Mouse (Mus musculus) neutrophil, adult 5-6 weeks (primary cell): Measurements from ENCODE around the gene Slc43a2. TPM values are rescaled to one million over a fixed set of nuclear protein-coding genes. Genes with fewer than 3 reads are reported as not detected.
A peak's percentile ranks its signal among the peaks of the same experiment; 100 is the strongest.

ENCODE experiments used
- ATAC-seq: fragments of 151-379, 151-347 bp; 2 replicates; pipeline ENCODE4 v1.8.0; 2017; ENCODE audit warnings: mild to moderate bottlenecking, moderate TSS enrichment; ENCODE audit not compliant: insufficient number of reproducible peaks, poor library complexity, low FRiP score, severe bottlenecking; ENCODE audit errors: extremely low read depth
- total RNA-seq: library from RNA; stranded (forward); fragments of 200-1000 nt; gene quantifications from 2 replicates; pipeline ENCODE4 v1.2.3, GENCODE M21; 2017

Slc43a2 gene
- total RNA-seq, 1 experiment from 2014 or later = 48.4 TPM

DNA sequence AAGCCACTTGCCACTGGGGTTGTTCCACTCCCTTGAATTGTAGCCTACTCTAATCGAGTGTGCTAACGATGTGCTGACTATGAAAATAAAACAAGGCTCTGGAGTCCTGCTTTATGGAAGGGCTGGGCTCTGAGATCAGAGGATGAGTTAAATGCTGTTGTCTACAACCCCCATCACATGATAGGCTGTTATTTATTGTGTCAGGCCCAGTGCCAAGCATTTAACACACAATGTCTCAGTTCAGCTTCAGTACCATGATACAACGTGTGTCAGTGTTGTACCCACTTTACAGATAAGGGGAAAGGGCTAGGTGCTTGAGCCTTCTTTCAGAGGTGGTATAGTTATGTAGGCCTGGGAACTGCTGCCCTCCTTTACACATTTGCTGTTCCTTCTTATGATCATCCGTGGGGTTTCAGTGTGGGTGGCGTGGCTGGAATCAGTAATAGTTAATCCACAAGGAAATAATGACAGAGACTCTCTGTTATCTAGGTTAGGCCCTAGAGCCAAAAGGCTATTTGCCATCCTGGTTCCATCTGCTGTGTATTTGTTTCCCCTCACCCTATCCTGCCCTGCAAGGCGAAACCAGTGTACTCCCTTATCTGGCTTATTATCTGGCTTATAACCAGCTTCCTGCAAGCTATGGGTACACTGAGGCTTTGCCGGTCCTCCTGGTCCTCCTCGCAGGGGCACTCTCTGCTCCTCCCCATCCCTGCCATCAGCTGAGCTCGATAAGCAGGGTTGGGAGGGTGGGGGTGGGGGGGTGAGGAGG lies 36.0 kb downstream of the Slc43a2 start:
- no peak for ATAC-seq

DNA sequence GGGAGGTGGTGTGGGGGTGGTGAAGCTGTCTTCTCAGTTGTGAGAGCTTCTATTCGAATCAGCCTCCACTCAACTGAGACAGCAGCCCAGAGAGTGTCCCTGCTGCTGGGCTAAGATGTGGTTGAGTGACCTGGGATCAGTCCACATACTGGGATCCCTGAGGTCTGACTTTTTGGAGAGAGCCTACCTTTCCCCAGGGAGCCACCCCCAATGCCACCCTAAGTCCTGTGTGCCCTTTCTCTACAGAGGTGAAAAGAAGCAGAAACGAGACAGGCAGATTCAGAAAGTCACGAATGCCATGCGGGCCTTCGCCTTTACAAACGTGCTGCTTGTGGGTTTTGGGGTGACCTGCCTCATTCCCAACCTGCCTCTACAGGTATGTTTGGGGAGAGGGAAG lies 36.6 kb downstream of the Slc43a2 start:
- no peak for ATAC-seq

DNA sequence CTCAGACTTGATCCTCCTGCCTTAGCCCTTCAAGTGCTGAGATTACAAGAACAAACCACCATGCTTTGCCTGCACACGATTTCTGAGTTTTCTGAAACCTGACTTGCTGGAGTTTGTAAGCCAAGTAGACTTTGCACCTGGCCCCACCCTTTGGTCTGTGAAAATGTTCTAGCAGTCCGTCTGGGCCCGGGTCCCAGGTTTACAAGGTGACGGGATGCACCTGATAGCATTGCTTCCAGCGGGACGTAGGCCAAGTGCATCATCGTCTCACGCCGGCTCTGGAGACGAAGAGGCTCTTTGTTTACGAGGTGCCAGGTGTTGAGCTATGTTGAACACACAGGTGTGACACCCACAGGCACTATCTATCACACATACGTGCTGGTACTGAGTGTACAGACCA lies 37.5 kb downstream of the Slc43a2 start:
- no peak for ATAC-seq

DNA sequence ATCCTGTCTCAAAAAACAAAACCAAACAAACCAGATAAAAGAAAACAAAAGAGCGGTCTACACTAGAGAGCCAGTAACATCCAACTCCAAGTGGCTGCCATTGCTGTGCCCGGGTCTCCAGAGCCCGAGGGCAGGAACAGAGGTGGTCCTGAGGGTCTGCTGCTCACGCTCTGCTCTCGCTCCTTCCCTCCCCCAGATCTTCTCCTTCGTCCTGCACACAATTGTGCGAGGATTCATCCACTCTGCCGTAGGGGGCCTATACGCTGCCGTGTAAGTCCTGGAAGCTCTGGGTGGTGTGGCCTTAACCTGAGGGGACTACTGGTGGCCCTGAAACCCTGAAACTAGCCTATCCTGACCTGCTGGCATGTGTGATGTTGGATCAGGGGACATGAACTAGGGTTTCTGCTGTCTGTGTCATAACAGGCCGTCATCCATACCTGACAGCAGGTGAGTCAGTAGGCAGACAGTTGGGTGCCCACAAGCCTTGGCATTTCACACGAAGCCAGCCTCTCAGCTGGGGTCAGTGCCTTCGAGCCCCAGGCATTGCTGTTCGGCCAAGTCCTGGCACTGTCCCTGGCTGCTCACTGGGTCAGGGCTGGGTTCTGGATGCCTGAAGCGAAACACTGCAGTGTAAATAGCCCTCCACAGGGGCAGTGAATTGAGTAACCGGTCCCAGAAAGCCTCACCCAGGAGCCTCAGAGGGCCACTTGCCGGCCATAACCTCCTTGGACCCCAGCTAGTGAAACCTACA lies 39.1 kb downstream of the Slc43a2 start:
- ATAC-seq = no peak

DNA sequence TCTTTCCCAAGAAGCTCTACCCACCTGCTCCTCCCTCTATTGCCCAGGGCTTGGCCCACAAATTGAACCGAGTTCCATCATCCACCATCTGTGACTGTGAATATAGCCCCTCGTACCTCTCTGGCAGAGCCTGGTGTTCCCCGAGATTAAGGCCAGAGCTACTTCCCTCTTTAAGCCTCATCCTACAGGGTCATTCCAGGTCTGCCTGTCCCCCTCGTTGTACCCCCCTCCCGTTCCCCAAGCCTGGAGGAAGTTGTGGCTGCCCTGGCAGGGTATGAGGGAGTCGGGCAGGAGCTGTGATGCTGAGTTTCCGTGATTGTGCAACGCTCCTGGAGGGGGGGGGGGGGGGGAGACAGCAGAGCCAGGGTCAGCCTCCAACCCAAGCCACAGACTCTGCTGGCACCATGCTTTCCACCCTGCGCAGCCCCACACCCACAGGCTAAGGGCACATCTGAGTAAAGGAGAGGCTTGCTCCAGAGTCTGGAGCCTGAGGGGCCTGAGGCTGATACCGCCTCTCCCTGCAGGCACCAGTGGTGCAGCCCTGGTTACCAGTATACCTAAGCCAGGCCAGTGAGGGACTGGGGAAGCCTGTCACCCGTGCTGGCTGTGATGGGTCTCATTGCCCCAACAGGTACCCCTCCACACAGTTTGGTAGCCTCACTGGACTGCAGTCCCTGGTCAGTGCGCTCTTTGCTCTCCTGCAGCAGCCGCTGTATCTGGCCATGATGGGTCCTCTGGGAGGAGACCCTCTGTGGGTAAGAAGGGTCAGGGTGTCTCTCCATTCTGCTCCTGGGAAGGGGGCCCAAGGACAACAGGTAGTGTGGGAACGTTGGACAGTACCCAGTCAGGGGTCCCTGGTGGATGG lies 39.9 kb downstream of the Slc43a2 start:
- ATAC-seq = peak; percentile 51

DNA sequence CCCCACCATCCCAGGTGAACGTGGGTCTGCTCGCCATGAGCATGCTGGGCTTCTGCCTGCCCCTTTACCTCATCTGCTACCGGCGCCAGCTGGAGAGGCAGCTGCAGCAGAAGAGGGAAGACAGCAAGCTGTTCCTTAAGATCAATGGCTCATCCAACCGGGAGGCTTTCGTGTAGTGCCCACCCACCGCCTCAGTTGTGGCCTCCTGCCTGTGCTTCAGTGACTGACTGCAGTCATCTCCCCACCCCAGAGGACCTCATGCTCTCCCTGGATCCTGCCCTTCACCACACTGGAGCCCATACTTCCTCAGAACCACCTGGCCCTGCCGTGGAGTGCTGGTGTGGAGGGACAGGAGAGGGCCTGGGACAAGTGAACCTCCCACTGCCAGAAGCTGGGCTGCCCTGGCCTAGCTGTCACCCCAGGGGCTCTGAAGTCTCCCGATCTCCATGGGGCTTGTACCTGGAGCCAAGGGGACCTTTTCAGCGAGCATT lies 40.9 kb downstream of the Slc43a2 start:
- no peak for ATAC-seq

DNA sequence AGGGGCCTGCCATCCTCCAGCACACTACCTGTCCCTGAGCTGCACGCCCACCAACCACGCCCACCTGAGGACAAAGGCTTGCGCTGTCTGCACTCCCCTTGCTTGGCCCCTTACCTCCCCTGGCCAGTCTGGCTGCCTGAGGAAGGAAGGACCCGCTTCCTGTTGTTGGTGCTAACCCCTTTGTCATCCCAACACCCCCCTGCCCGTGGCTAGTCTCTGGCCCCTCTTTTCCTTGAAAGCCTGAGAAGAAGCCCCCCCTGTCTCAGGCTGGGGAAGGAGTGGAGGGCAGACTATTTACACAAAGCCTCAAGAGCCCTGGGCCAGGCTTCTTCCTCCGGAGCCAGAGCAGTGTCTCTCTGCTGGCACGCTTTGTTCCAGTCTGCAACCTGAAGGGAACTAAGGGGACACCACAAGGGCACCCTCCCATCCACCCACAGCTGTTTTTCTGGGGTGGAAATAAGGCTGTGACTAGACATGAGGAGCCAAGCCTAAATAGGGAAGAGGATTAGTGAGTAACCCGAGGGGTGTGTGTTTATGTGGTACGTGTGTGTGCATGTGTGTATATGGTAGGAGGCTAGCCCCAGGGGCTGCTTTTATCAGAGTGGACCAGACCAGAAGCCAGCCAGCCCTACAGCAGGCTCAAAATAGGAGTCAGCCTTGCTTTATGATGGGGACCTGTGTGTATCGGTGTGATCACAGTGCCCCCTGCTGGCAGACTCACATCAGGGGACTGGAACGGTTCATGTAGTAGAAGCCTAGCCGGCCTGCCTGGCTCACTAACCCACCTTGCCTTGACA lies 41.6 kb downstream of the Slc43a2 start:
- peak; percentile 74 for ATAC-seq

DNA sequence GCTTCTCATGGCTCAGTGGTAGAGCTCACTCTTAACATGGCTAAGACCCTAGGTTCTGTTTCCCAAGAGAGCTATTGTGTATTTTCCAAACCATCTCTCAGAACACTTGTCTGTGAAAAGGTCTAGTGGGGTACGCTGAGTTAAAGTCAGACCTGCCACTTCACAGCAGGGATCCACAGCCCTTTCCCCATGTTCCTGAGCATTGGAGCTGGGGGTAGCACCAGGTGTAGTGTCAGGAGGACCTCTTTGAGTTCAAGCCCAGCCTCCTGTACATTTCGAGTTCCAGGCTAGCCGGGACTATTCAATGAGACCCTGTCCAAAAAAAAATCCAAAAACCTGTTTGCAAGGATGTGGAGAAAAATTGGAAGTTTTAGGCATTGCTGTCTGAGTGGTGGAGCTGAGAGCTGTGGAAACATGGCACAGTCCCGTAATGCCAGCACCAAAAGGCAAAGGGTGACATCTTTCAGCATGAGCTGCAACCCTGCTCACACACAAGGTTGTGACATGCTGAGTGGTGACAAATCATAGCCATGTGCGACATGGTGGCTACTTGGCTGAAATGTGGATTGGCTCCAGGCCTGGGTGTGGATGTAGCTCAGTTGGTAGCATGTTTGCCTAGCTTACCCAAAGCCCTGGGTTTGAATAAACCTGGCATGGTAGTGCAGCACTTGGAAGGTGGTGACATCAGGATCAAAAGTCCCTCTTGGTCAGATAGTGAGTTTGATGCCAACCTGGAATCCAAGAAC lies 43.1 kb downstream of the Slc43a2 start:
- ATAC-seq = no peak

DNA sequence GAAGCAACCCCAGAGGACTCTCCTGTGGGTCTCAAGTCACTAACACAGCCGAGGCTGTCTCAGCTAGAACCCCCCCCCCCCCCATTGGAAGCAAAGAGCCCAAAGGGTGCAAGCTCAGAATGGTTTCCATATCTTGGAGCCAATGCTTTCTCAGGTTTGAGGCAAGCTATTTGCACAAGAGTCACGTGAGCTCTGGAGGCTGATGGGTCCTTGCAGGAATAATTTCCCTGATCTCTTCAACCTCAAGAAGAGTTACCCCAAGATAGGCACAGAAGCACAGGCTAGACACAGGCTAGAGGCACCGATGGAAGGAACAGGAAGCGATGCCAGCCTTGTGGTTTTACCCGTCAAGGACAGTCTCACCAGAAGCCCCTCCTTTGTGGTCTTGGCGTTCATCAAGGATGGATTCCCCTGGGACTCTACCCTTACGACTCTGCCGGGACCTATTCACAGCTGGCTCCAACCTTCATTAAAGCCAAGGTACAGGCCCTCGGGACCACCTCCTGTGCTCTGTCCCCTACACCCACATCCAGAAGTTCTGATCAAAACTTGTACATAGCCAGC lies 44.1 kb downstream of the Slc43a2 start:
- ATAC-seq = no peak

DNA sequence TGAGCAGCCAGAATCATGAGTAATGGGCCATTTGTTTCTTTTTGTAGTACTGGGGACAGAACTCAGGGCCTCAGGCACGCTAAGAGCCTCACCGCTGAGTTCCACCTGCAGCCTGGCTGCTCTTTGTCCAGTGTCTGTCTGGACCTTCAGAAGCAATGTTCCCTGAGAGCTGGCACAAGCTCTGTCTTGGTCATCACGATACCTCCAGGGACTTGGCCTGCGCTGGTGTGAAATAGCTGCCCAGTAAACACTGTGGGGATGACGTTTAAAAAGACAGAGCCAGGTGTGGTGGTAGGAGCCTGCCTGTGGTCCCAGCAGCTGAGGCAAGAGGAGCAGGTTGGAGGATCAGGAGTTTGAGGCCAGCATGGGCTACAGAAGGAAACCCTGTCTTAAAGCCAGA lies 47.1 kb downstream of the Slc43a2 start:
- no peak for ATAC-seq

DNA sequence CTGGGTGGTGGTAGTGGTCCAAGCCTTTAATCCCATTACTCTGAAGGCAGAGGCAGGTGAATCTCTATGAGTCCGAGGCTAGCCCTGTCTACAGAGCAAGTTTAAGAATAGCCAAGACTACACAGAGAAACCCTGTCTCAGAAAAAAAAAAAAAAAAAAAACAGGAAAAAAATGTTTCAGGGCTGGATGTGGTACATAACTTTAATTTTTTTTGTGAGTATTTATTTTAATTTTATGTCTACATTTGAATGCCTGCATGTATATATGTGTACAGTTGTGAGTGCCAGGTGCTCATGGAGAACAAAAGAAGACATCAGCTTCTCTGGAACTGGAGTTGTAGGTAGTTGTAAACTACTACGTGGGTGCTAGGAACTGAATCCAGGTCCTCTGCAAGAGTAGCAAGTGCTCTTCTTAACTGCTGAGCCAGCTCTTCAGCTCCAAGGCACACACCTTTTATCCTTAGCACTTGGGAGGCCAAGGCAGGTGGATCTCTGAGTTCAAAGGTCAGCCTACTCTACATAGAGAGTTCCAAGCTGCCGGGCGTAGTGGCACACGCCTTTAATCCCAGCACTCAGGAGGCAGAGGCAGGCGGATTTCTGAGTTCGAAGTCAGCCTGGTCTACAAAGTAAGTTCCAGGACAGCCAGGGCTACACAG lies 50.1 kb downstream of the Slc43a2 start:
- ATAC-seq = no peak

DNA sequence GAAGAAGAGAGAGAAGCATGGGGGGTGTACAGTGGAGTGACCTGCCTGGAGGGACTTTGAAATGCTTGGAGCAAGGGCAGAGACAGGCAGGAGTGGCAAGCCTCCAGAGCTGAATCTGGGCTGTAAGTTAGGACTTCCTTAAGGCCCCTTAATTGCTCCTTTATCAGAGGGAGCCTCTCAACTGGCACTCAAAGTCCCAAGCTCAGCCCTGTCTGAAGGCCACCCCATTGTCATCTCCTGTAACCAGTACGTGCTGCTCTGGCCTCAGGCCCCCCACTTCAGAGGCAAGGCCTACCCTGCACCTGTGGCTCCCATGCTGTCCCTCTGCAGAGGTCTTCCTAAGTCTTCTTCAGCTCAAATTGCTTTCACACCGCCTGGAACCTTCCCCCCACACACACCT lies 52.0 kb downstream of the Slc43a2 start:
- no peak for ATAC-seq

DNA sequence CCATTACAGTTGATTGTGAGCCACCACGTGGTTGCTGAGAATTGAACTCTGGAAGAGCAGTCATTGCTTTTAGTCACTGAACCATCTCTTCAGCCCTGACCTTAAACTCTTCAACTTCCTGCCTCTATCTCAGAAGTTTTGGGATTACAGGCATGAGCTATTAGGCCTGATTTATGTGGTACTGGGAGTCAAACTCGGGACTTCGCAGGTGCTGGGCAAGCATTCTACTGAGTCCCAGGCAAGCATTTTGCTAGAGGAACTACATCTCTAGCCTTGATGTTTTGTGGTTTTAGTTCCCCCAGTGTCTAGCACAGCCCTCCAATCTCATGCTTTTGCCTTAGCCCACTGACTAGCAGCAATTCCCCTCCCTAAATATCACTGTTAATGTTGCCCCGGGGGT lies 53.6 kb downstream of the Slc43a2 start:
- ATAC-seq = no peak

DNA sequence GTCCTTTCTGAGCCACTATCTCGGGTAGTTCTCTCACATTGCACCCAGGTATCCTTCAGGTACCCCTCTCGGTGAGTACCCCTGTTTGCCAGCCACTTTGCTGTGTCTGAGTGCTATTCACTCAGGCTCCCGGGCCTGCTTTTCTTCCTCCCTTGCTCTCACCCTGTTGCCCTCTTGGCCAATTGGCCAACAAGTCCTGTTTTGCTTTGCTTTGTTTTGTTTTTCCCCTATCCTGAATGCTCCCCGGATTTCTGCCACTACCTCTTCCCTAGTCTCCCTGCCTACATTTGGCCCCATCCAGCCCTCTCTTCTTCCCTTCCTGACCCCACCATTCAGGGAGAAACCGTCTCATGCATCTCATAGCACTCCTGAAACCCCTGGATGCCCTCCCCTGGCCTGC lies 54.5 kb downstream of the Slc43a2 start:
- ATAC-seq = no peak

DNA sequence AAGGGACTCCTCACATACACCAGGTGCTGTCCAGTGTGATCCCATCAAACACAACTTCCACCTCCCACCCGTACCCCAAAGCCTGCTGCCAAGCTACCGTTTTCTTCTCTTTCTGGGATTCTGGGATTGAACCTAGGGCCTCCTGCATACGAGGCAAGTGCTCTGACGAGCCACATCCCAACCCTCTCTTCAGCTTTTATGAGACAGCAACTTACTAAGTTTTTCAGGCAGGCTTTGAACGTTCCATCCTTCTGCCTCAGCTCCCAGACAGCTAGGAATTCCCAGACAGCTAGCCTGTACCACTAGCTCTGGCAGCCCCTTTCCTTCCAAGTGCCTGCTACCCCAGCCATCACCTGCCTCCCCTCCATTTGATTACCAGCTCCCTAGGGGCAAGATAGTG lies 55.5 kb downstream of the Slc43a2 start:
- ATAC-seq = no peak

DNA sequence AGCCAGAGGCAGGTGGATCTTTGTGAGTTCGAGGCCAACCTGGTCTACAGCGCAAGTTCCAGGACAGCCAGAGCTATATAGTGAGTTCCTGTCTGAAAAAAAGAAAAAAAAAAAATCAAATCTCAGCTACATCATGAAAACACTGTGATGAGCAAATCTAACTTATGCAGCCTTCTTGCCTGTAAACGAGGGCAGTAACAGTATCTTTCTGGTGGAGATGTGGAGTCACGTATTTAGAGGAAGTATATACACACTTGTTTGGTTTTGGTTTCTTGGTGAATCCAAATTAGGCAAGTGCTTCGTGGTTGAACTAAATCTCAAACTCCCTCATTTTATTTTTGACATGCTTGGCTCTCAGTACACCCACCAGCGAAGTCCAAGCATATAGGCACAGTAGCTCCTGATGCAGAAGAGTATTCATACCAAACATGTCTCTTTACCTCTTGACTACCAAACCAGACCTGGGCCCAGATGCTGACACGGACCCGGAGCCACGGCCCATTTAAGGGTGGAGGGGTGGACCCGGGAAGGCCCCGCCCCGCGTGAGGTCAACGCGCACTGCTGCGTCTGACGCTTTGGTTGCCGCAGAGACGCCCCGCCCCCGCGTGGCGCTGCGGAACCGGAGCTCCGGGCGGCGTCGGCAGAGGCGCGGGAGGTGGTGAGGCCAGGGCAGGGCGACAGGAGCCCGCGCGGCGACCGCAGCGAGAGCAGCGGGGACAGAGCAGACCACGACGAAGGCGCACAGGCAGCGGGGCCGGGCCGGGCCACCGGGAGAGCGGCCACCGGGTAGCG lies 56.2 kb downstream of the Slc43a2 start, which contains the start of gene Pitpna:
Pitpna (plus strand) TSS at position 605 of the 792 bp plus-strand sequence.
- ATAC-seq = peak; percentile 89
